Mouse (Mus musculus): Measurements from ENCODE around the gene Ier5. TPM values are rescaled to one million over a fixed set of nuclear protein-coding genes. Genes with fewer than 3 reads are reported as not detected.
A peak's percentile ranks its signal among the peaks of the same experiment; 100 is the strongest.

Gene Ier5
- total and polyA plus RNA-seq, 3 experiments: 7.2 to 7.4 TPM; not detected in 1

DNA sequence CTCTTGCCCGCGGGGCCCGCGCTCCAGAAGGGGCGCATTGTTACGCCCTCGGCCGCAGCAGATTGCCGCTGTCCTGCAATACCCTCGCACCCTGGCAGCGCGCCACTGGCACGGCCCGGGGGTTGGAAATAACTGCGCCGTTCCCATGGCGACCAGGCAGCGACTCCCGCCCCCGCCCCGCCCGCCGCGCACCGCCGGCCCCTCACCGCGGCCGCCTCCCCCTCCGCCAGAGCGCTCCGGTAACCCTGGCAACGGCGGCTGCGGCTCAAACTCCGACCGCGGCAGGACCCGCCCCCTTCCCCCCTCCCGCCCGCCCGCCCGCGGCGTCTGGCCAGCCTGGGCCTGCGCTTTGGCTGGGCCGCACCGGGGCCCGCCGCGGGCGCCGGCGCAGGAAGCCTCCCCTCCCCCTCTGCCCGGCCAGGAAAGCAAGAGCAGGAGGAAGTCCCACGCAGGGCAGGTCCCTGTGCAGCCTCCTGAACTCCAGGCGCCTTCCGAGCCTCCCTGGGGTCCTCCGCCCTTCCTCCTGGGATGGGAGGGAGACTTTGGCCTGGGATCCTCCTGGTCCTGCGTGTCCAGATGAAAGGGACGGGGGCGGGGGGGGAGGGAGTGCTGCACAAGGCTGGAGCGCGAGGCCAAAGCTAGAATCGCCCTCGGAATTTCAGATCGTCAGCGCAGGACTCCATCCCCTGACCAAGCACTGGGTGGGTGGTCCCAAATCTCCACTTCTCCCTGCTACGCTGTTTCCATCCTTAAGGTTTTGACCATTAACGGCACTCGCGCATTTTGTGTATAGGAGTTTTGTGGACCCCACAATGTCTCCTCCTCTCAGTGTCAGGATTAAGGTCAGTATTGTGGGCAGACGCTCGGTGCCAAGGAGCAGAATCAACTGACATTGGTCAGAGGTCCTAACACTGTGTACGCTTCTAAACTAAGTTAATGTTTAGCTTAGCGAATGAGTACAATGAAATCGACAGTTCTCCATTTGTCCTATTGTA lies 15.9 kb downstream of the Ier5 start (continued):
- peak; percentile 38; the same call in 1 of the 2 replicates for TF ChIP-seq HCFC1 (IDR thresholded peaks at IDR 0.05; ENCODE audit: low read depth, low read length)
- no peak for TF ChIP-seq BHLHE40 (IDR thresholded peaks at IDR 0.05; ENCODE audit: borderline replicate concordance, low read depth, low read length)
- TF ChIP-seq SMC3 (IDR thresholded peaks at IDR 0.05; ENCODE audit: low read depth, low read length): no peak
- peak; percentile 65; the same call in 1 of the 2 replicates for TF ChIP-seq MXI1 (IDR thresholded peaks at IDR 0.05; ENCODE audit: low read depth, low read length)
- no peak for TF ChIP-seq ZC3H11A (IDR thresholded peaks at IDR 0.05; ENCODE audit: low read depth, low read length)

DNA sequence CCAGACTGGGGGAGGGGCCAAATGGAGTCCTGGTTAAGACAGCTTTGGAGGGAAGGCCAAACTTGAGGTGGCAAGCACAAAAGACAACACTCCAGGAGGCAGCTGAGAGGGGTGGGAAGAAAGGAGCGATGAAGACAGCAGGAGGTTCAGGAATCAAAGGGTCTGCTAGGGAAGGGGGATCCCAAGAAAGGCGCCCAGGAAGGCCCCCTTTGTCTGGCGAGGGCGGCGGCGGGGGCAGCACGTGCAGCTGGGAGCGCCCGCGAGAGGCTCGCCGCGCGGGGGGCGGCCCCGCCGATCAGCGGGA lies 16.5 kb downstream of the Ier5 start:
- no peaks in the 10 kb centered on the region for H3K27me3 ChIP-seq (ENCODE audit: control insufficient read depth in 1 of 2, insufficient read depth in 2 of 2, low read length in 2 of 2)
- H3K9ac ChIP-seq (ENCODE audit: control insufficient read depth, low read depth, low read length, poor library complexity, severe bottlenecking): peak overlapping the region; percentile 80
- peaks cover 16 to 48% of the 10 kb centered on the region in 2 experiments for H3K4me1 ChIP-seq (ENCODE audit: control insufficient read depth in 1 of 2, insufficient read depth in 2 of 2, low read length in 2 of 2)
- peak overlapping the region; percentile 54 to 60 for H3K4me3 ChIP-seq (ENCODE audit: control insufficient read depth in 1 of 2, insufficient read depth in 1 of 2, low read depth in 2 of 2, low read length in 2 of 2)
- TF ChIP-seq RCOR1 (IDR thresholded peaks at IDR 0.05; ENCODE audit: low read depth, low read length): no peak
- peak; percentile 70 for TF ChIP-seq MAX (IDR thresholded peaks at IDR 0.05; ENCODE audit: low read length)
- TF ChIP-seq POLR2AphosphoS2 (IDR thresholded peaks at IDR 0.05; ENCODE audit: low read length): no peak
- TF ChIP-seq EP300 (IDR thresholded peaks at IDR 0.05; ENCODE audit: low read depth in 1 of 2, low read length in 2 of 2): no peak
- TF ChIP-seq RAD21 (IDR thresholded peaks at IDR 0.05; ENCODE audit: low read depth, low read length): no peak
- TF ChIP-seq ZNF384 (IDR thresholded peaks at IDR 0.05; ENCODE audit: low read depth, low read length): no peak
- no peak for TF ChIP-seq HCFC1 (IDR thresholded peaks at IDR 0.05; ENCODE audit: low read depth, low read length)
- TF ChIP-seq ZKSCAN1 (IDR thresholded peaks at IDR 0.05; ENCODE audit: low read depth, low read length): no peak
- no peak; the same call in 1 of the 2 replicates for TF ChIP-seq CHD2 (IDR thresholded peaks at IDR 0.05; ENCODE audit: low read length)
- no peak for TF ChIP-seq UBTF (IDR thresholded peaks at IDR 0.05; ENCODE audit: borderline replicate concordance, insufficient read depth, low read depth, low read length)
- TF ChIP-seq USF1 (IDR thresholded peaks at IDR 0.05; ENCODE audit: low read depth, low read length): peak; percentile 15; the same call in 1 of the 2 replicates
- no peak for TF ChIP-seq USF2 (IDR thresholded peaks at IDR 0.05; ENCODE audit: borderline replicate concordance in 1 of 2, insufficient read depth in 1 of 2, low read depth in 1 of 2, low read length in 2 of 2)
- peak; percentile 85 for TF ChIP-seq BHLHE40 (IDR thresholded peaks at IDR 0.05; ENCODE audit: borderline replicate concordance, low read depth, low read length)
- H3K27ac ChIP-seq (ENCODE audit: control insufficient read depth, low read depth, low read length): peak overlapping the region; percentile 58
- peaks cover 0 to 28% of the 10 kb centered on the region in 2 experiments; a peak in 2 of 4 replicates for H3K36me3 ChIP-seq (ENCODE audit: control insufficient read depth in 1 of 2, insufficient read depth in 2 of 2, low read length in 2 of 2)
- H3K9me3 ChIP-seq (replicated peaks; ENCODE audit: insufficient read depth, low read length): no peaks in the 10 kb centered on the region
- peak; percentile 63 for DNase-seq (ENCODE audit: low read depth, low spot score)
- H3K79me2 ChIP-seq (ENCODE audit: control insufficient read depth, insufficient read depth, low read length, poor library complexity): no peaks in the 10 kb centered on the region; the same call in 1 of the 2 replicates

All from MEL (cell line).